Mouse (Mus musculus): ENCODE results near the gene Sapcd1. TPM values are rescaled to one million over a fixed set of nuclear protein-coding genes. Genes with fewer than 3 reads are reported as not detected.

The Sapcd1 gene
- polyA plus RNA-seq, 1 experiment from 2014 or later = 12.2 TPM

DNA sequence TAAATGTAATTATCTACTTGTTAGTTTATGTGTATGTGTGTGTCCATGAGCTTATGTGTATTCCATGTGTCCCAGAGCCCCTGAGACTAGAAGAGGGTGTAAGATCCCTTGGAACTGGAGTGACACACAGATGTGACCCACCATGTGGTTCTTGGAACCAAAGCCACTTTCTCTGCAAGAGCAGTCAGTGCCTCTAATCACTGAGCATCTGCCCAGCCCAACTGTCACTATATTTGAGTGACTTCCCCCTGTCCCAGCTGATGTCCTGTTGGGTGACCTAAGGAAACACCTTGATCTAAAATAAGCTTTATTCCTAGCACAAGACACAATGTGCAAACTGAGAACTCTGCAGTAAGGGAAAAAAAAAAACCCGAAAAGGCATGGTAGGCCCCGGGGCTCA is 499 bp upstream of the Sapcd1 start:
- ATAC-seq (ENCODE audit: low read depth) (no peak), DNase-seq (ENCODE audit: low spot score) (no peak)
- Histone ChIP-seq H3K4me2 (ENCODE audit: low read depth, low read length) (peak overlapping the region; percentile 40; the same call in 1 of the 2 replicates), H3K9ac (ENCODE audit: low read depth, low read length) (no peak overlapping the region), H3K27ac (replicated peaks; ENCODE audit: low read depth, low read length) (no peak overlapping the region), H3K36me3 (ENCODE audit: control insufficient read depth, insufficient read depth, low read length) (no peaks in the 10 kb centered on the region), H3K27me3 (replicated peaks; ENCODE audit: control insufficient read depth, insufficient read depth, low read length) (no peaks in the 10 kb centered on the region), H3K4me3 (ENCODE audit: low read depth, low read length) (no peak overlapping the region), H3K9me3 (ENCODE audit: control insufficient read depth, low read length) (no peaks in the 10 kb centered on the region), H3K4me1 (ENCODE audit: control insufficient read depth, insufficient read depth, low read length) (peaks cover 4% of the 10 kb centered on the region)
- 64% methylated on average over 2 of the region's 2 CpGs for WGBS

DNA sequence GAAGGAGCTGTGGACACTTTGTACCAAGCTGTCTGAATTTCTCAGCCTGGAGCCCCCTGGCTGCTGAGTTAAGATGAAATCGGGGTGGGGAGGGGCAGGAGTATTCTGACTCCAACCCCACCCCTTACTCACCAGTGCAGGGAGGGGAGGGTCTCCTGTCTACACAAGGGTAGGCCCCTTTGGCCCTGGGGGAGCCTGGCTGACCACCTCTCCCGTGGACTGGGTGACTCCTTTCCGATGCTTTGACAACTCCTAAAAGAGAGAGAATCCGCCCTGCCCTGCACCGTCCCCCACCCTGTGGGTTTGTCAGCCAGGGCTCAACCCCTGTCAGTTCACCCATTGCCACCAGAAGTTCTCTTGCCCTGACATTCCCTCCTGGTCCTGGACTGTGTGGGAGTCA is 1.6 kb downstream of the Sapcd1 start:
- Histone ChIP-seq H3K36me3 (ENCODE audit: control insufficient read depth, insufficient read depth, low read length) (no peaks in the 10 kb centered on the region), H3K27me3 (replicated peaks; ENCODE audit: control insufficient read depth, insufficient read depth, low read length) (no peaks in the 10 kb centered on the region), H3K27ac (replicated peaks; ENCODE audit: low read depth, low read length) (peak overlapping the region; percentile 59; the same call in 1 of the 2 replicates), H3K4me1 (ENCODE audit: control insufficient read depth, insufficient read depth, low read length) (peaks cover 4% of the 10 kb centered on the region), H3K9ac (ENCODE audit: low read depth, low read length) (peak overlapping the region; percentile 48; the same call in 1 of the 2 replicates), H3K4me3 (ENCODE audit: low read depth, low read length) (no peak overlapping the region), H3K4me2 (ENCODE audit: low read depth, low read length) (peak overlapping the region; percentile 31), H3K9me3 (ENCODE audit: control insufficient read depth, low read length) (no peaks in the 10 kb centered on the region)
- DNase-seq (ENCODE audit: low spot score) (no peak), ATAC-seq (ENCODE audit: low read depth) (no peak)
- 86% methylated on average over 5 of the region's 5 CpGs for WGBS

GRCm38 (mm10) chr17:35024691-35025488 is 2.9 kb downstream of the Sapcd1 start:
- DNase-seq (ENCODE audit: low spot score) (no peak), ATAC-seq (ENCODE audit: low read depth) (no peak)
- Histone ChIP-seq H3K36me3 (ENCODE audit: control insufficient read depth, insufficient read depth, low read length) (no peaks in the 10 kb centered on the region), H3K27ac (replicated peaks; ENCODE audit: low read depth, low read length) (no peak overlapping the region), H3K9me3 (ENCODE audit: control insufficient read depth, low read length) (no peaks in the 10 kb centered on the region), H3K4me3 (ENCODE audit: low read depth, low read length) (no peak overlapping the region), H3K27me3 (replicated peaks; ENCODE audit: control insufficient read depth, insufficient read depth, low read length) (no peaks in the 10 kb centered on the region), H3K4me1 (ENCODE audit: control insufficient read depth, insufficient read depth, low read length) (peaks cover 4% of the 10 kb centered on the region), H3K4me2 (ENCODE audit: low read depth, low read length) (no peak overlapping the region), H3K9ac (ENCODE audit: low read depth, low read length) (no peak overlapping the region)
- 80% methylated on average over 6 of the region's 10 CpGs for WGBS

GRCm38 (mm10) chr17:35024261-35024660 is 3.6 kb downstream of the Sapcd1 start:
- no peak for ATAC-seq (ENCODE audit: low read depth)
- peaks cover 4% of the 10 kb centered on the region for H3K4me1 ChIP-seq (ENCODE audit: control insufficient read depth, insufficient read depth, low read length)
- 68% methylated on average over 12 of the region's 13 CpGs for WGBS

GRCm38 (mm10) chr17:35023756-35024155 is 4.1 kb downstream of the Sapcd1 start:
- Histone ChIP-seq H3K4me2 (ENCODE audit: low read depth, low read length) (no peak overlapping the region), H3K4me1 (ENCODE audit: control insufficient read depth, insufficient read depth, low read length) (peaks cover 4% of the 10 kb centered on the region), H3K36me3 (ENCODE audit: control insufficient read depth, insufficient read depth, low read length) (no peaks in the 10 kb centered on the region), H3K27me3 (replicated peaks; ENCODE audit: control insufficient read depth, insufficient read depth, low read length) (no peaks in the 10 kb centered on the region), H3K27ac (replicated peaks; ENCODE audit: low read depth, low read length) (no peak overlapping the region), H3K4me3 (ENCODE audit: low read depth, low read length) (no peak overlapping the region), H3K9me3 (ENCODE audit: control insufficient read depth, low read length) (no peaks in the 10 kb centered on the region), H3K9ac (ENCODE audit: low read depth, low read length) (no peak overlapping the region)
- DNase-seq (ENCODE audit: low spot score) (no peak), ATAC-seq (ENCODE audit: low read depth) (no peak)
- 62% methylated on average over 4 of the region's 4 CpGs for WGBS

More at GRCm38 (mm10) chr17:35024261-35024660, 3.6 kb downstream of the Sapcd1 start:
- H3K36me3 ChIP-seq (ENCODE audit: control insufficient read depth, insufficient read depth, low read length) = no peaks in the 10 kb centered on the region
- H3K27ac ChIP-seq (replicated peaks; ENCODE audit: low read depth, low read length) = no peak overlapping the region
- no peak overlapping the region for H3K9ac ChIP-seq (ENCODE audit: low read depth, low read length)
- no peaks in the 10 kb centered on the region for H3K9me3 ChIP-seq (ENCODE audit: control insufficient read depth, low read length)
- no peak overlapping the region for H3K4me3 ChIP-seq (ENCODE audit: low read depth, low read length)
- H3K4me2 ChIP-seq (ENCODE audit: low read depth, low read length) = no peak overlapping the region
- DNase-seq (ENCODE audit: low spot score) = no peak
- no peaks in the 10 kb centered on the region for H3K27me3 ChIP-seq (replicated peaks; ENCODE audit: control insufficient read depth, insufficient read depth, low read length)

DNA sequence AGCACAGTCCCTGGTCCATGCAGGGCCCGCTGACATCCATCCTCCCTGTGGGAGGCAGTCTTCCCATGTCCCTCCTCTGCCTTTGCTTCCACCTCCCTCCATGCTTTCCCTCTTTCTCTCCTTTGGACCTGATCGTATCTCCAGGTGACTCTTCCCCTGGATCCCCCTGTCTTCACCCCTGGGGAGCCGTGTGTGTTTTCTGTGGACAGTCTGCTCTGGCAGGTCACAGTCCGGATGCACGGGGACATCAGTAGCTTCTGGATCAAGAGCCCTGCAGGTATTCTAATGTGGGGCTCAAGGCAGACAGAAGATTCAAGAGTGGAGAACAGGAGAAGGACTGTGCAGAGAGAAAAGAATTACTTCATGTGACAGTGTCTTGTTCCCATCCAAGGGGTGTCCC is 4.6 kb downstream of the Sapcd1 start:
- WGBS = 84% methylated on average over 5 of the region's 5 CpGs
- no peak overlapping the region for H3K4me2 ChIP-seq (ENCODE audit: low read depth, low read length)
- no peak for ATAC-seq (ENCODE audit: low read depth)
- no peak overlapping the region for H3K27ac ChIP-seq (replicated peaks; ENCODE audit: low read depth, low read length)
- DNase-seq (ENCODE audit: low spot score) = no peak
- H3K4me1 ChIP-seq (ENCODE audit: control insufficient read depth, insufficient read depth, low read length) = peaks cover 4% of the 10 kb centered on the region
- H3K27me3 ChIP-seq (replicated peaks; ENCODE audit: control insufficient read depth, insufficient read depth, low read length) = no peaks in the 10 kb centered on the region
- no peak overlapping the region for H3K9ac ChIP-seq (ENCODE audit: low read depth, low read length)
- H3K36me3 ChIP-seq (ENCODE audit: control insufficient read depth, insufficient read depth, low read length) = no peaks in the 10 kb centered on the region
- no peak overlapping the region for H3K4me3 ChIP-seq (ENCODE audit: low read depth, low read length)
- no peaks in the 10 kb centered on the region for H3K9me3 ChIP-seq (ENCODE audit: control insufficient read depth, low read length)

DNA sequence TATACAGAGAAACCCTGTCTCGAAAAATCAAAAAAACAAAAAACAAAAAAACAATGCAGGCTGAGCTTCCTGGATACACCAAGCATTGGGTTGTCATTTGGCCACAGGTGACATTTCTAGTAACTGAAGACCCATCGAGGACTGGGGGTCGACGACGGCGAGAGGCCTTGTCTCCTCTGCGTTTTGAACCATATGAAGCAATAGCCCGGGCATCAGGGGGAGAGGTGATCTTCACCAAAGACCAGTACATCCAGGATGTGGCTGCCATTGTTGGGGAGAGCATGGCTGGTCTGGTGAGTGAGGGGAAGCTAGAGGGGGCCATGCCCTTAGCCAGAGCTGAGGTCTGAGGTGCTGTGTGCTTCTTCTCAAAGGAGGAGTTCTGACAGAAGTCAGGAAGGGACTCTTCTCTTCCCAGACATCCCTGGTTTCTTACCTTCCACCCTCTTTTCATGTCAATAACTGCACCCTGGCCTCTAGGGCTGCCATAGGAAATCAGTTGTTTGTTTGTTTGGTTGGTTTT is 5.2 kb downstream of the Sapcd1 start:
- 92% methylated on average over 8 of the region's 8 CpGs for WGBS
- ATAC-seq (ENCODE audit: low read depth) (no peak), DNase-seq (ENCODE audit: low spot score) (no peak)
- peaks cover 4% of the 10 kb centered on the region for H3K4me1 ChIP-seq (ENCODE audit: control insufficient read depth, insufficient read depth, low read length)
- H3K4me3 ChIP-seq (ENCODE audit: low read depth, low read length) = no peak overlapping the region
- H3K27ac ChIP-seq (replicated peaks; ENCODE audit: low read depth, low read length) = no peak overlapping the region
- no peak overlapping the region for H3K9ac ChIP-seq (ENCODE audit: low read depth, low read length)
- H3K9me3 ChIP-seq (ENCODE audit: control insufficient read depth, low read length) = no peaks in the 10 kb centered on the region
- no peaks in the 10 kb centered on the region for H3K27me3 ChIP-seq (replicated peaks; ENCODE audit: control insufficient read depth, insufficient read depth, low read length)
- no peaks in the 10 kb centered on the region for H3K36me3 ChIP-seq (ENCODE audit: control insufficient read depth, insufficient read depth, low read length)
- H3K4me2 ChIP-seq (ENCODE audit: low read depth, low read length) = no peak overlapping the region

- peaks cover 4% of the 10 kb centered on the region for H3K4me1 ChIP-seq (ENCODE audit: control insufficient read depth, insufficient read depth, low read length)
- H3K4me2 ChIP-seq (ENCODE audit: low read depth, low read length) = no peak overlapping the region
- peak overlapping the region; percentile 29; the same call in 1 of the 2 replicates for H3K27ac ChIP-seq (replicated peaks; ENCODE audit: low read depth, low read length)
- H3K9me3 ChIP-seq (ENCODE audit: control insufficient read depth, low read length) = no peaks in the 10 kb centered on the region
- ATAC-seq (ENCODE audit: low read depth) (no peak), DNase-seq (ENCODE audit: low spot score) (no peak)
- H3K4me3 ChIP-seq (ENCODE audit: low read depth, low read length) = no peak overlapping the region
- H3K9ac ChIP-seq (ENCODE audit: low read depth, low read length) = no peak overlapping the region
- H3K36me3 ChIP-seq (ENCODE audit: control insufficient read depth, insufficient read depth, low read length) = no peaks in the 10 kb centered on the region
- WGBS = 59% methylated on average over 6 of the region's 6 CpGs
- H3K27me3 ChIP-seq (replicated peaks; ENCODE audit: control insufficient read depth, insufficient read depth, low read length) = no peaks in the 10 kb centered on the region
Measured at GRCm38 (mm10) chr17:35021842-35022477, 5.9 kb downstream of the Sapcd1 start.

Measured in embryonic facial prominence, embryonic 14.5 days (tissue).